Mouse (Mus musculus): ENCODE measurements around the gene Gm21983.
A peak's percentile ranks its signal among the peaks of the same experiment; 100 is the strongest.

- TF ChIP-seq POLR2A (IDR thresholded peaks at IDR 0.05; ENCODE audit: borderline replicate concordance, extremely low read depth, low read depth, low read length) = peak; percentile 34; the same call in 1 of the 2 replicates
- no peak for TF ChIP-seq CTCF (IDR thresholded peaks at IDR 0.05; ENCODE audit: insufficient read depth, low read length)
Measured at GRCm38 (mm10) chr7:27124969-27125368, 55.9 kb downstream of the Gm21983 start.

Data from lung, adult 2 months (tissue).